Mouse (Mus musculus) frontal cortex, postnatal 14 days (tissue): ENCODE results near the gene Acly.

ENCODE experiments used
- DNase-seq, 2 experiments: peaks; one replicate each; pipeline ENCODE4 v3.0.0; 2022; ENCODE audit warnings: low spot score in 2 of 2

The Acly gene

DNA sequence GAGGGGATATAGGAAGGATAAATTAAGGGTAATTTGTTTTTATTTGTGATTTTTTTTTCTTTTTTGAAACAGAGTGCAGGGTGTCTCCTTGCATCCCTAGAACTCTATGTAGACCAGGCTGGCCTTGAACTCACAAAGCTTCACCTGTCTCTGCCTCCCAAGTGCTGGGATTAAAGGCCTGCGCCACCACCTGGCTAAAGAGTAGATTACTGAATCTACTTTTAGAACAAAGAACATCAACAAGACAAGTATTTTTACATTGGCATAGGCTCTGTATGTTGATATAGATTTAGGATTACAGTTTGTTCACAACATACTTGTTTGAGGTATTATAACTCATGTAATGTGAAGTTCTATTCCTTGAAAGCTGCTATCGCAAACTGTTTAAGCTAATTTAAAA, 17.2 kb downstream of the Acly start:
- no peak for DNase-seq

GRCm38 (mm10) chr11:100505997-100506396, 21.8 kb downstream of the Acly start:
- DNase-seq, result no peak

DNA sequence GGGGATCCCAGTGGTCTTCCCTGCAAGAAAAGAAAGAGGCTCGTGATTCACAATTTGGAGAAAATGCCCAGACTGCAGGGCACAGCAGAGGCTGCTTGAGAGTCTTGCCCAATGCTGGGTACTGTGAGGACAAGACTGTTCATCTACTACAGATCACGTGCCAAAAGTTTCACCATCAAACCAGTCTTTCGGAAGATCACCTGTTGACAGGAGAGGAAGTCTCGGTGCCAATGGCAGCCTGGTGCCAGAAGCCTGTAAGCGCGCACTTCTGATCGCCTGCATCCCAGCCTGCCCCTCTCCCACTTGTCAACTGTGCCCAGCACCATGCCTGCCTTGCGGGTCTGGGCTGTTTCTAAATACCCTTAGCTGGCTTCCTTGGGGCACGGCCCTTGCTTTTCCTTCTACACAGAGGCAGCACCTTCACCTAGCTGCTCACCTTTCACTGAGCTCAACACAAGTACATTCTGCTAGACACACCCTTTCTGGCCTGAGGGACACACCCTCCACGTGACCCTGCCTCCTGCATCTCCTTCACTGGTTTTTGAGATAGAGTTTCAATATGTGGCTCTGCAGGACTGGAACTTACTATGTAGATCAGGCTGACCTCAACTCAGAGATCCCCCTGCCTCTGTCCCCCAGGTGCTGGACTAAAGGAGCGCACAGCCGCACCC, 22.7 kb downstream of the Acly start:
- DNase-seq, result no peak

DNA sequence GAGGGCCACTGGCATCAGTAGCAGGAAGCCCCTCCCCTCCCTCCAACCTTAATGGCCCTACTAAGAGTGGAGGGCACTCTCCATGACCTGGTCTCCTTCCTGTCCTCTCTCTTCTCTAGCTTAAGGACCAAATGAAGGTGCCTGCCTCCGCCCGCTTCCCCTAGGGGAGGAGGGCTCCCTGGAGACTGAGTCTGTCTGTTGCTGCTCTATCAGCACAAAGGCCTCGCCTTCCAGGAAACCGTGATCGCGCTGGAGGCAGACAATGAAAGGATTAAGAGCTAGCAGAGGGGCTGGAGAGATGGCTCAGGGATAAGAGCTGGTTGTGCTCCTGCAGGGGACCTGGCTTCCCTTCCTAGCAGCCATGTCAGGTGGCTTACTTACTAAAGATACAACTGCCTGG, 26.5 kb downstream of the Acly start:
- no peak for DNase-seq

DNA sequence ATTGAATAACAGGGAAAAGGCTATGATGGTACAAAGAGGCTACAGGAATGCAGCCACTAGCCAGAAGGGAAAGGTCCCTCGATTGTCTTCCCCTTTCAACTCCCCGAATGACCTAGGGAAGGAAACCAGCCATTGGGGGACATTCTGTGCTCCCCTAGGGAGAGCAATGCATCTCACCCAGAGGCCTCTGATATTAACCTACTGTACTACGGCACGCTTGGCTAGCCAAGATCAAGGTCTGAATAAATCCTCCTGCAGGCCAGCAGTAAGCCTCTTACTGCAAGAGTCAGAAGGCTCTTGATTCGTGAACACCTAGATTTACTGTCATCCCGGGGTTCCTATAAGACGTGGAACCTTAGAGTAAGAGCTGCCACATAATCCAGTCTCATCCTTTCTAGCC, 27.1 kb downstream of the Acly start:
- DNase-seq, result no peak

- DNase-seq, result no peak
These were observed 27.6 kb downstream of the Acly start for GRCm38 (mm10) chr11:100500241-100500640.

- no peak for DNase-seq
These were observed 34.0 kb downstream of the Acly start for GRCm38 (mm10) chr11:100493771-100494170.

GRCm38 (mm10) chr11:100490951-100491350, 36.8 kb downstream of the Acly start:
- no peak for DNase-seq

DNA sequence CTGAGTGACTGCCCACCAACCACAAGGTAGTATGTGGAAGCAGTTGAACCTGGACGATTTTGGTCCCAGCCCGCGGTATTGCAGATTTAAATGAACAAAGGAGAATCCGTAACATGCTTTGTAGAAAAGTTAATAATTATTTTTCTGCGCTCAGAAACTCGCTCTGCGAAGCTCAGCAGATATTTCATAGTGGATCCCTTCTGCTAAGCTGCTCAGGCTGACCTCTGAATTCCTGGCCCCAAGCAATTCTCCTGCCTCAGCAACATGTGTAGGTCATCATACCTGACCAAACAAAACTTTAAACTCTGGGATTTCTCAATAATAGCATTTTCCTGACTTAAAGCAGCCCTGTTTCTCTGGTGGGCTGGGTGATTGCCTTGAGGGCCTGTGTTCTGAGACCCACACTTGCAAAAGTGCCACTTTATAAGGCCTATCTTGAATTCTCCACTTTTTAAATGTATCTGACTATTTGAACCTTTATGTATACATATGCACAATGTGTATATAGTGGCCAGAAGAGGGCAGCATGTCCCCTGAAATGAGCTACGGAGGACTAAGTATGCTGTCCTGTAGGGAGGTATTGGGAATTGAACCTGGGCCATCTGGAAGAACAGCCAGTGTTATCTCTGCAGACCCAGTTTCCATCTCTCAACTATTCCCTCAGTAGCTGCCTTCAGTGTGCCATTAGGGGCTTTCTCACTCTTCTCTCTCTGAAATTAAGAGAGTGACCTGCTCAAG, 41.8 kb downstream of the Acly start:
- no peak for DNase-seq

DNA sequence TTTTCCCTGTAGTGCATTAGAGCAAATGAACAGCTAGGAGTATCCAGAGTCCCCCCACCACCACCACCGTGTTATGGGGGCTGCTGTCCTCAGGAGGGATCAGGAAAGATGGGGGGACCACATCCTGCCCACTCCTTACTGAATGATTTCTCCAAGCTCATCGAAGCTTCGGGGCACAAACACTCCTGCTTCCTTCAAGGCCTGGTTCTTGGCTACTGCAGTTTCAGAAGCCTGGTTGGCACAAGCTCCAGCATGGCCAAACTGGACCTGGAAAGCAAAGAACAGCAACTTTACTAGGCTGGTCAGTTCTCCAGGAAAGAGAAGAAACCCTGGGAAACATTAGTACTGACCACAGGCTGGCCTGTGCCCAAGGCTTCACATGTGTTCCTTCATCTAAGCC, 43.3 kb downstream of the Acly start:
- DNase-seq, result no peak

DNA sequence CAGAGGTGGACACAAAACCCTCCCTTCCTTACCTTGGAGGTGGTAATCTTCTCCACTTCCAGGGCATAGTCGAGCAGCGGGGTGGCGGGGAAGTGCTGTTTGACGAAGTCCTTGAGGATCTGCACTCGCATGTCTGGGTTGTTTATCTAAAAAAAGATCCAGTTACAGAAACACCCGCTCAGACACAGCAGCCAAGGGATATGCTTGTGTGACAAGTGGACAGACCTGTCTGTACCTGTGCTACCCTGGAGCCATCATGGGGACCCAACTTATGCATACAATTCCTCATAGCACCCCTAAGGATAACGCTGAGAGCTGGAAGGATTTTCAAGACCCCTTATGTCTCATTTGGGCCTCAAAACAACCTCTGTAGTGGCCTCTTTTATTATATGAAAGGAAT, 48.6 kb downstream of the Acly start:
- DNase-seq, result no peak

- no peak for DNase-seq
These were observed 51.5 kb downstream of the Acly start for GRCm38 (mm10) chr11:100476281-100476680.

DNA sequence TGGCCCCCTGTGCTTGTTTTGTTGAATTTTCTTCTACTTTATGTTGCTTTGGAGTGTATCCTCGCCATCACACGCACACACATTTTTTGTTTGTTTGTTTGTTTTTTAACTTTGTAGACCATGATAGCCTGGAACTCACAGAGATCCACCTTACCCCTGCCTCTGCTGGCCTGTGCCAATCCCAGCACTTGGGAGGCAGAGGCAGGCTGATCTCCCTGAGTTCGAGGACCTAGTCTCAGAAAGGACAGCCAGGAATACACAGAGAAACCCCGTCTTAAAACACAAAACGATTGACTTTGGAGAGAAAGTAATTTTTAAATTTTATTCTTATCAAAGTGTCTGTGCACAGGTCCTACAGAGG, 54.9 kb downstream of the Acly start:
- DNase-seq, result no peak

DNA sequence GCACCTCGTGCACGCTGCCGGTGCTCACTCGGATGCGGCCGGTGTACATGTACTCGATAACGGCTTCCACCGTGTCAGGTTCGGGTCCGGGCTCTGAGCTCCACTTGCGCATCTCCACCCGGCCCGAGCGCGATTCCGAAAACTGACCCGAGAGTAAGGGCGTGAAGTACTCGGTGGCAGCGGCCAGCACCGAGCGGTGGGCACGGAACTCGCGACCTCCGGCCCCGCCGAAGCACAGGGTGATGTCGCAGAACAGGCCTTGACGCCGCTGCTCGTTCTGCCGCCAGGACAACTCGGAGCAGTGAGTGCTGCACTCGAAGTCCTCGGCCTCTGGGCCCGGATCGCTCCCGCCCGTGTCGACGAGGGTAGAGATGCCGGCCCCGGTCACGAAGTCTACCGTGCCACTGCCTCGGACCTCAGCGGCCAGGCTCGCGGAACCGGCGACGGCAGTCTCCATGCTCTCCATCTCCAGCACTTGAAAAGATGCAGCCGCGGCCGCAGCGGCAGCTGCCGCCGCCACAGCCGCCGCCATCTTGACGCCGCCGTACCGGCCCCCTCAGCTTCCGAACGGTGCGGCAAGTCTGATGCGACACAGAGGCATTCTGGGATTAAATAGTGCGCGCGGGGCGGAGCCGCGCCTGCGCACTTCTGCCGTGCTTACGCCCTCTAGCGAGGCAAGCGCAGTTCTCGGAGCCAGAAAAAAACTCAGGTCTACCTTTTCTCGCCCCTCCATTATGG, 55.4 kb downstream of the Acly start, which contains the start of gene Klhl11:
Gene Klhl11, minus strand, starts transcription at position 545 of the 738 bp plus-strand sequence.
- DNase-seq, result peak; percentile 83 to 90

GRCm38 (mm10) chr11:100471352-100472196, 56.2 kb downstream of the Acly start:
- peak in 1 of 2 experiments; percentile 12 for DNase-seq

- DNase-seq, result no peak
These were observed 62.0 kb downstream of the Acly start for GRCm38 (mm10) chr11:100465833-100466232.

GRCm38 (mm10) chr11:100465229-100465792, 62.5 kb downstream of the Acly start:
- no peak for DNase-seq

DNA sequence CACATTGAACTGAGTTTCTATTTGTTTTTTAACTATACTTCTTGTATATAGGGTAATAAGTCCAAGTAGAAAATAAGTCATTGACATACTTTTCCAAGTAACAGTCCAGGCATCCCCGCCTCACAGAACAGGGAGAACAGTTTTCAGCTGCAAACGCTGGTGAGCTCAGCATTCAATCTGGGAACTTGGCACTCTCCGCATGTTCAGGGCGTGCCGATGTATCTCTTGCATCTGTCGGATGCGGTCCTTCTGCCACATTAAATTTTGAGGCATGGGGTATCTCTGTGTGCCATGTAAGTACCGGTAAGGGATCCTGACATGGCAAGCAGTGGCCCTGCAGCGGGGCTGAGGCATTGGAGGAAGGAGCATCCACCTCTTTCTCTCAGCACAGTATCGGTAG, 65.1 kb downstream of the Acly start:
- no peak for DNase-seq

DNA sequence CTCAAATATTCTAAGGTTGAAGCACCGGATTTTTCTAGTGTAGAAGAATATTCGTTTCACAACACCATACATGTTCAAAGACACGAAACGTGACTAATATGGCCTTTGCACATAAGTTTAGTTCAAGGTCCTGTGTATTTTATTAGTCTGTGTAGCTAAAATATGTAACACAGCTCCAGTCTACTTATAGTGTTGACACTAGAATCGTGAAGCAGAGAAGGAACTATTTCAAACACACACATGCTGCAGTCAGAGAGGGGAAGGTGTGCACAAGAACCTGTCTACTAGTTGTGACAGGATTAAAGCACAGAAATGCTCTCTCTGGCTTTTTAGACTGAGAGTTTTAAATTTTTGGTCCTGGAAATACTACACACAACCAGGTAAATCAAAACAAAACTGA, 70.1 kb downstream of the Acly start:
- no peak for DNase-seq

GRCm38 (mm10) chr11:100457247-100457646, 70.6 kb downstream of the Acly start:
- DNase-seq, result no peak

- no peak for DNase-seq
These were observed 85.2 kb downstream of the Acly start for GRCm38 (mm10) chr11:100442625-100443024.

DNA sequence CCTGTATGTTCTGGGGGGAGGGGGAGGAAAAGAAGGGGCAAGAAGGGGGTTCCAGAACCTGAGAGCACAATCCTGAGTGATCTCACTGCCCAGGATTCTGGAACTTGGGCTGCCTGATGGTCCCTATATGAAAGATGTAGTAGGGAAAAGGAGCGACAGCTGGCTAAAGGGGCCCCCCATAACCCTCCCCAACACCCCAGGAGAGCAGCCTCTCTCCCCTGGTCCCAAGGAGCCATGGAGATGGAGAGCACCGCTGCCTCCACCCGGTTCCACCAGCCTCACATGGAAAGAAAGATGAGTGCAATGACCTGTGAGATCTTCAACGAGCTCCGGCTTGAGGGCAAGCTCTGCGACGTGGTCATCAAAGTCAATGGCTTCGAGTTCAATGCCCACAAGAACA, 86.0 kb downstream of the Acly start, which contains the start of the genes Nt5c3b and Klhl10:
Gene Nt5c3b, minus strand, starts transcription at position 12 of the 400 bp plus-strand sequence.
Gene Klhl10, plus strand, starts transcription at position 121 of the 400 bp plus-strand sequence.
- DNase-seq, result no peak
